Mouse (Mus musculus): ENCODE measurements around the gene Trnt1. TPM values are rescaled to one million over a fixed set of nuclear protein-coding genes. Genes with fewer than 3 reads are reported as not detected.
A peak's percentile ranks its signal among the peaks of the same experiment; 100 is the strongest.

Gene Trnt1
- polyA plus RNA-seq, 1 experiment from 2014 or later = 66.4 TPM

GRCm38 (mm10) chr6:106793621-106794020 is 24.7 kb downstream of the Trnt1 start:
- Histone ChIP-seq H3K4me3 (no peak overlapping the region), H3K36me3 (peaks cover 44% of the 10 kb centered on the region), H3K27me3 (ENCODE audit: low read depth, poor library complexity, severe bottlenecking) (no peaks in the 10 kb centered on the region), H3K27ac (no peak overlapping the region), H3K4me1 (peaks cover 2% of the 10 kb centered on the region), H3K9me3 (replicated peaks) (no peaks in the 10 kb centered on the region)
- no peak for DNase-seq (ENCODE audit: low spot score)
- WGBS = 94% methylated on average over 10 of the region's 10 CpGs

- H3K4me1 ChIP-seq = peaks cover 8% of the 10 kb centered on the region
- no peak overlapping the region for H3K4me3 ChIP-seq
- no peaks in the 10 kb centered on the region for H3K9me3 ChIP-seq (replicated peaks)
- H3K36me3 ChIP-seq = peaks cover 40% of the 10 kb centered on the region
- H3K27me3 ChIP-seq (ENCODE audit: low read depth, poor library complexity, severe bottlenecking) = no peaks in the 10 kb centered on the region
- DNase-seq (ENCODE audit: low spot score) = no peak
- H3K27ac ChIP-seq = no peak overlapping the region
- 88% methylated on average over 13 of the region's 13 CpGs for WGBS
Observed at GRCm38 (mm10) chr6:106794094-106794814, 25.3 kb downstream of the Trnt1 start.

- DNase-seq (ENCODE audit: low spot score) = peak; percentile 95
- WGBS = 2% methylated on average over 57 of the region's 57 CpGs
- peak within 1 kb of the TSS; percentile 94 for H3K4me3 ChIP-seq
- H3K9me3 ChIP-seq (replicated peaks) = no peaks in the 10 kb centered on the region
- peak within 1 kb of the TSS; percentile 82 for H3K27ac ChIP-seq
- H3K27me3 ChIP-seq (ENCODE audit: low read depth, poor library complexity, severe bottlenecking) = no peaks in the 10 kb centered on the region
- peaks cover 5% of the 10 kb centered on the region for H3K36me3 ChIP-seq
- H3K4me1 ChIP-seq = peaks cover 10% of the 10 kb centered on the region
Observed at GRCm38 (mm10) chr6:106799333-106800226, 30.7 kb downstream of the Trnt1 start, which contains the start of gene Crbn. Crbn (minus strand) TSS chr6:106800077.

GRCm38 (mm10) chr6:106800227-106800557 is 31.3 kb downstream of the Trnt1 start:
- WGBS = 62% methylated on average over 5 of the region's 5 CpGs
- Histone ChIP-seq H3K4me3 (peak overlapping the region; percentile 94), H3K9me3 (replicated peaks) (no peaks in the 10 kb centered on the region), H3K27ac (no peak overlapping the region), H3K27me3 (ENCODE audit: low read depth, poor library complexity, severe bottlenecking) (no peaks in the 10 kb centered on the region), H3K4me1 (peaks cover 10% of the 10 kb centered on the region), H3K36me3 (no peaks in the 10 kb centered on the region; the same call in 1 of the 2 replicates)
- DNase-seq (ENCODE audit: low spot score) = no peak

GRCm38 (mm10) chr6:106804904-106805303 is 36.0 kb downstream of the Trnt1 start:
- H3K4me1 ChIP-seq = no peaks in the 10 kb centered on the region
- H3K27ac ChIP-seq = no peak overlapping the region
- 50% methylated on average over 2 of the region's 2 CpGs for WGBS
- no peaks in the 10 kb centered on the region for H3K36me3 ChIP-seq
- no peaks in the 10 kb centered on the region for H3K27me3 ChIP-seq (ENCODE audit: low read depth, poor library complexity, severe bottlenecking)
- H3K9me3 ChIP-seq (replicated peaks) = no peaks in the 10 kb centered on the region
- no peak for DNase-seq (ENCODE audit: low spot score)
- no peak overlapping the region for H3K4me3 ChIP-seq

- Histone ChIP-seq H3K27ac (no peak overlapping the region), H3K9me3 (replicated peaks) (no peaks in the 10 kb centered on the region), H3K4me3 (no peak overlapping the region), H3K27me3 (ENCODE audit: low read depth, poor library complexity, severe bottlenecking) (no peaks in the 10 kb centered on the region), H3K36me3 (no peaks in the 10 kb centered on the region), H3K4me1 (no peaks in the 10 kb centered on the region)
- DNase-seq (ENCODE audit: low spot score) = no peak
- 84% methylated on average over 2 of the region's 2 CpGs for WGBS
Observed at GRCm38 (mm10) chr6:106809161-106809560, 40.2 kb downstream of the Trnt1 start.

GRCm38 (mm10) chr6:106810686-106811085 is 41.8 kb downstream of the Trnt1 start:
- WGBS = 90% methylated on average over 3 of the region's 3 CpGs
- H3K4me3 ChIP-seq = no peak overlapping the region
- DNase-seq (ENCODE audit: low spot score) = no peak
- H3K36me3 ChIP-seq = no peaks in the 10 kb centered on the region
- no peaks in the 10 kb centered on the region for H3K9me3 ChIP-seq (replicated peaks)
- H3K27me3 ChIP-seq (ENCODE audit: low read depth, poor library complexity, severe bottlenecking) = no peaks in the 10 kb centered on the region
- no peak overlapping the region for H3K27ac ChIP-seq
- no peaks in the 10 kb centered on the region for H3K4me1 ChIP-seq

GRCm38 (mm10) chr6:106819246-106819645 is 50.3 kb downstream of the Trnt1 start:
- Histone ChIP-seq H3K27ac (no peak overlapping the region), H3K9me3 (replicated peaks) (no peaks in the 10 kb centered on the region), H3K27me3 (ENCODE audit: low read depth, poor library complexity, severe bottlenecking) (no peaks in the 10 kb centered on the region), H3K4me1 (no peaks in the 10 kb centered on the region), H3K36me3 (no peaks in the 10 kb centered on the region), H3K4me3 (no peak overlapping the region)
- DNase-seq (ENCODE audit: low spot score) = no peak

GRCm38 (mm10) chr6:106819906-106820305 is 51.0 kb downstream of the Trnt1 start:
- H3K27ac ChIP-seq = no peak overlapping the region
- H3K27me3 ChIP-seq (ENCODE audit: low read depth, poor library complexity, severe bottlenecking) = no peaks in the 10 kb centered on the region
- H3K36me3 ChIP-seq = no peaks in the 10 kb centered on the region
- no peak overlapping the region for H3K4me3 ChIP-seq
- H3K9me3 ChIP-seq (replicated peaks) = no peaks in the 10 kb centered on the region
- DNase-seq (ENCODE audit: low spot score) = no peak
- H3K4me1 ChIP-seq = no peaks in the 10 kb centered on the region
- WGBS = 86% methylated on average over 3 of the region's 3 CpGs

GRCm38 (mm10) chr6:106820566-106820965 is 51.6 kb downstream of the Trnt1 start:
- Histone ChIP-seq H3K9me3 (replicated peaks) (no peaks in the 10 kb centered on the region), H3K27me3 (ENCODE audit: low read depth, poor library complexity, severe bottlenecking) (no peaks in the 10 kb centered on the region), H3K4me3 (no peak overlapping the region), H3K36me3 (no peaks in the 10 kb centered on the region), H3K4me1 (no peaks in the 10 kb centered on the region), H3K27ac (no peak overlapping the region)
- no peak for DNase-seq (ENCODE audit: low spot score)

- Histone ChIP-seq H3K4me1 (no peaks in the 10 kb centered on the region), H3K36me3 (no peaks in the 10 kb centered on the region), H3K9me3 (replicated peaks) (no peaks in the 10 kb centered on the region), H3K27me3 (ENCODE audit: low read depth, poor library complexity, severe bottlenecking) (no peaks in the 10 kb centered on the region), H3K4me3 (no peak overlapping the region), H3K27ac (no peak overlapping the region)
- WGBS = 59% methylated on average over 1 of the region's 1 CpGs
- no peak for DNase-seq (ENCODE audit: low spot score)
Observed at GRCm38 (mm10) chr6:106822329-106822728, 53.4 kb downstream of the Trnt1 start.

Measured in limb, embryonic 10.5 days (tissue).